Mouse (Mus musculus) megakaryocyte, adult 5-6 weeks (primary cell): ENCODE measurements around the gene L1td1. TPM values are rescaled to one million over a fixed set of nuclear protein-coding genes. Genes with fewer than 3 reads are reported as not detected.
A peak's percentile ranks its signal among the peaks of the same experiment; 100 is the strongest.
"Not testable (repeated sequence)": the region's sequence is repeated elsewhere in the genome, so short reads cannot be mapped to it uniquely, and the experiment has no call there.

Source experiments
- ATAC-seq: 2 replicates; pipeline ENCODE4 v1.8.0; 2016; ENCODE audit warnings: mild to moderate bottlenecking, inconsistent platforms; ENCODE audit not compliant: poor library complexity, severe bottlenecking
- total RNA-seq, 2 experiments: library from RNA; stranded (forward) in 1 of 2; stranded (reverse) in 1 of 2; fragments of 153-499, 151-499 nt in 1 of 2; fragments of 221-1000, 200-1000 nt in 1 of 2; gene quantifications; 2 replicates each; pipeline versions ENCODE4 v1.2.3 to v1.2.4; 2015 to 2017

The L1td1 gene
- total RNA-seq (2015) (not detected in 2 replicates), total RNA-seq (2017) (not detected in 2 replicates)

DNA sequence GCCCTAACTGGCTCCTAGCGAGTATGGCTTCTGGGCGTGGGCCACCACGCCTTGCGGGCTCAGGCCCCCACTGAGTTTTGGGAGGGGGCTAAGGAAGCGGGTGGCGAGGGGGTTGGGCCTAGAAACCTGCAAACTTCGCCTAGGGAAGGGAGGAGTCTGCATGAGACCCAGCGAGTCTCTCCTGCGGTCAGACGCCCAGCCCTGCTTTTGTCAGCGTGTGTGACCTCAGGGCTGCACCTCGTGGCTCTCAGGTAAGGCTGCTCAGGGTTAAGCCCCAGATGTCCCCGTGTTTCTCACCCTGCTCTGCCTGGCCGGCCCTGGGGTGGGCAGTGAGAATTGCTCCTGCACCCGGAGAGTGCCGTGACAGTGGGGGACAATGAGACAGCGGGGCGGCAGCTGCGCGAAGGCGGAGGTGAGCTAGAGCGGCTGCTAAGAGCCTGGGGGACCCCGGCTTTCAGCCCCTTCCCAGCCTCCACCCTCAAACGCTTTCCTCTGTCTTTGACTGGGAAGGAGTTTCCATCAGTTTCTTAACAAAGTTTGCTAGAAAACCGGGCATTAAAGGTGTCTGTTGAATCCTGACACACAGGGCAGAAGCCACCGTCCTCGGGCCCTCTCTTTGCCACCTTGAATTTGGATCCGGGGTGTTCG, at the start of gene L1td1:
Gene L1td1, plus strand, starts transcription at position 145 of the 648 bp plus-strand sequence.
- no peak for ATAC-seq

DNA sequence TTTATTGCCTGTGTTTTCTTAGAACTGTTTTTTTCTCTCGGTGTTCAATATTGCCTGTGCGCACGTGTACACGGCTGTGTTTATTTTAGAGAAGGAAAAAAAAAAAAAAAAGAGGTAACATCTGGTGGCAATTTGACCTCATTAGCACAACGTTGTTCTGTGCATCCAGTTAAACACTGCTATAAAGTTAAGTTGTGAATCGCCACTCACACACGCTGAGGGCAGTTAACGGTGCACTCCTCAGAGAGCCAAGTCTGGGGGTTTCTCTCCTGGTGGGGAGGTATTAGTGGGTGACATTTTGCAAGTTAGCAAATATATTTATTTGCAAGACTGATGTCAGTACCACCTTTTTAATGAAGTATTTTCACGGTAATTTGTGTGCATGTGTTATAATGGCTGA, 49.0 kb upstream of the L1td1 start:
- ATAC-seq = no peak

DNA sequence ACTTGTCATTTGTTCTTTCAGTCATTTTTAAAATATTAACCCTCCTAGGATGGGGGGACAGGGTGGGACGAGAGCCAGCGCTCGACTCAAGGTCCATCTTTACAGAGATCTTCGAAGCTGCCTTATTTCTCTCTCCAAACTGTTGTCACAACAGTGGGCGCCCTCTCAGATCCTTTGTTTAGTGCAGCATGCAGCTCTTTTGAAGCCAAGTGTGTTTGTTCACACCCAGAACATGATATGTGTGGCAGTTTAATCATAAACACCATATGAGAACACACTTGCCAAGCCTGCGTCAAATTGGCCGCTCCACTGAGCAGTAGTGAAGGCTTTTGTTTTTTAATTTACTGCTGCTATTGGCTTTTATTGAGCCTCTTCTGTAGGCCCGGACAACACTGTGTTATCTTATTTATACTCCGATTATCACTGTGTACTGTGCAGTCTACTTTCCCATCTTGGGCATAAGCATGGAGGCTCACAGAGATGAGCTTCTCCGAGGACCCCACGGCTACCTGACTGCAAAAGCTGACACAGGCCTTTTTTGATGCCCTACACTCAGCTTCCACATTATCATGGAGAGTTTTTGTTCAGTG, 39.8 kb upstream of the L1td1 start:
- no peak for ATAC-seq

DNA sequence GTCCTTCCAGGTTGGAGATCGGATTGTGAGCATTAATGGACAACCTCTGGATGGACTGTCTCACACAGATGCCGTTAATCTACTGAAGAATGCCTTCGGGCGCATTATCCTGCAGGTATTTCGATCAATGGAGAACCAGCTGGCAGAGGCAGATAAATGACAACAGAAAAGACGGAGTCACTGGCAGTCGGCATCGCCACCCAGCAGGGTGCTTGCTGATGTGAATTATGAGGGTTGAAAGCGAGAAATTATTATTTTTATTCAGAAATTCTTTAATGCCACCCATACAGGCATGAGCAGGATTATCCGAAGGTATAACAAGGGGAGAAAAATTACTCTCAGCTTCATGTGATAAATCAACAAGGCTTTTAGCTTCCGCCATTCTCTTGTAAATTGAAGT, 38.4 kb upstream of the L1td1 start:
- no peak for ATAC-seq

DNA sequence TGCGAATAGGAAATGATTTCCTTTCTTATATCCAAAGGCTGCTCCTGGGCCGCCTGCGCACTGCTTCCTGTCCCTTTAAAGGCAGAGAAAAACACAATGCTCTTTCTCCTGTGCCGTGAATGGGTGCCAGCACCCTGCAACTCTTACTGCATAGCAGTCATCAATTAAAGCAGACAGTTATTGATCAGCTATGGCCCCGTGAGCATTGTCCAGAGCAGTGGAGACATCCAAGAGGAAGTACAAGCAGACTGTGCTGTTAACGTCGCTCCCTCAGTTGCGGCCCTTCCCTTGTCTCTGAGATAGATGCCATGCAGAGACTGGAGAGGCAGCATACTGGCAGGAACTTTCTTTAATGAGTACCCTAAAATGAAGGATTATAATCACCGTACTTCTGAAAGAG, 38.0 kb upstream of the L1td1 start:
- no peak for ATAC-seq

DNA sequence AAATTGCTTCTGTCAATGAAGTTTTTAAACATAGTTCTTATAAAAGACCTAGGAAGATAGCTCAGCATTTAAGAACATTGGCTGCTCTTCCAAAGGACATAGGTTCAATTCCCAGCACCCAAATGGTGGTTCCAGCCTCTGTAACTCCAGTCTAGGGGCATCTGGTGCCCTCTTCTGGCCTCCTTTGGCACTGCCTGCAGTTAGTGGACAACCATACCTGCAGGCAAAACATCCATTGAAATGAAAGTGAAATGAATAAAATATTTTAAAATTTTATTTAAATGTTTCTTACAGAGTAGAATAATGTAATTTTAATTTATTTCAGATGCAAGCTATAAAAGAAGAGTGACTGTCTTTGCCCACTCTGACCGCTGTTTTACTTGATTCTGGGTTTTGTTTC, 36.5 kb upstream of the L1td1 start:
- ATAC-seq = no peak

DNA sequence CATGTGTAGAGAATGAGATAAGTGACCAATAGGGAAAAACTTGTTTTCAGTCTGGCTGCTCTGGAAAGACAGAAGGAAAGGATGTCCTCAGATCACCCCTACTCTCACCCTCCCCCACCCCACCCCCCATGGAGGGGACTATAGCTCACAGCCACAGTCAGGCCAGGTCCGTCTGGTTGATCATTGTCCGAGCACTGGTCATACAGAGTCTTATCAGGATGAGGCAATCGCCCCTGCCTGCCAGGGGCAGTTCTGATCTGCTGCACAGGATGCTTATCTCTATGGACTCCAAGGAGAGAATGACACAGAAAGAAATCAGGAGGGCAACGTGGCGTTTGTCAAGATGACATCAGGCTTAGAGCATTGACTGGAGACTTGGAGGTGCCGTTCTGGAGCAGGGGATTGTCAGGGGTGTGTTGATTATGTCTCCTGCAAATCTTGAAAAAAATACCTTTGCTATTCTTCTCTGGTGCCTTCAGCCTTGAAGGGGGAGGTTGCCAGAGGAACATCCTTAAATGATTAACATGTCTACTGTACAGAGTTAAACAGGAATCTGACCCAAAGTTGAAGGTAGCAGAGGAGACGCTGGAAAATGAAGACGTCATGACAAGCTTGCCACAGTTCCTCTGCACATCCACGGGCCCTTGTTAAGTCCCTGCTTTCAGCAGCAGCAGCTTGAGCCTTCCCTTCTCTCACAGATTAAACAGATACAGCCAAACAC, 32.9 kb upstream of the L1td1 start:
- no peak for ATAC-seq

DNA sequence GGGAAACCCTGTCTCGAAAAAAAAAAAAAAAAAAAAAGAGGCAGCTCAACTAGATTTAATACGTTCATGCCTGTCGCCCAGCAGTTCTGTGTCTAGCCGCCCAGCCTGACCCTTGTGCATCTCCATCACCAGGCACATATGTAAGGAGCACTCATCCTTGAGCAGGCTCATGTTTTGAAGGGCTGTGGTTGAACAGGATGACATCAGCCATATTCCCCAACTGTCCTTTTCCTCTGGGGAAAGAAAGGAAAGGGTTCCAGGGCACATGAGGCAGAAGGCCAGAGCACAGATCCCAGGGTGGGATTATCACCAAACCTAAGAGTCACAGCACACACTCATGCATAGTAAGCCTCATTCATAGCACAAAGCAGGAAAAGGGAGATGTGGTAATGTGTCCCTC, 28.6 kb upstream of the L1td1 start:
- no peak for ATAC-seq

DNA sequence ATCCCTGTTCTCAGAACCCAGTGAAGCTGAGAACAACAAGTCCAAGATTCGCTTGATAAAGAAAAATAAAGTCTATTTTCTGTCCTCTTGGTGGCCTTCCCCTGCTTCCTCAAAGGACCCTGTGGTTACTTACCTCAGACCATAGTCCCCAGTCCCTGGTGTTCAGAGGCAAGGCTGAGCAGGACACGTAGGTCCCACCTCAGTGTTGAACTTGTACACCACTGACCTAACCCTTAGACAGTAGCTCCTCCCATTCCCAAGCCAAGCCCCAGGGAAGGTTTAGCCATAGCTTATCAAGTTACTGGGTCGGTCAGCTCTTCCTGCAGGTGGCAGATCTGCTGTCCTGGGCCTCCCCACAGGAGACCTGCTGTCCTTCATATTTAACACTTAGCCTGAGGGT, 27.6 kb upstream of the L1td1 start:
- no peak for ATAC-seq

DNA sequence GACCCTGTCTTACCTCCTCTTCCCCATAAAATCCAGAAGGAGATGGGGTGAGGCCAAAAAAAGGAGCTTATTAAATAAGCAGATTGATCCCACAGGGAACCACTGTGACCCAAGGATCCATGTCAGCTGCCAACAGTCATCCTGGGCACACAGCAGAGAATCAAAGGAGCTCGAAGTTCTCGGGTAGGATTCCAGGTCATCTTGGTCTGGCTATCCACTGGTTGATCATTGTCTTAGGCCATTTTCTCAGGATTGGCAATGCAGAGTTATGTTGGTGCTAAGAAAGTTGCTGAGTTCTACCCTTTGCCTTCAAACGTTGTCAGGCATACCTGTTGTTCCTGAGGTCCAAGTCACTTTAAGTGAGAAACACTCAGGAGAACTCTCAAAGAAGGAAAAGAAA, 26.4 kb upstream of the L1td1 start:
- ATAC-seq = no peak

DNA sequence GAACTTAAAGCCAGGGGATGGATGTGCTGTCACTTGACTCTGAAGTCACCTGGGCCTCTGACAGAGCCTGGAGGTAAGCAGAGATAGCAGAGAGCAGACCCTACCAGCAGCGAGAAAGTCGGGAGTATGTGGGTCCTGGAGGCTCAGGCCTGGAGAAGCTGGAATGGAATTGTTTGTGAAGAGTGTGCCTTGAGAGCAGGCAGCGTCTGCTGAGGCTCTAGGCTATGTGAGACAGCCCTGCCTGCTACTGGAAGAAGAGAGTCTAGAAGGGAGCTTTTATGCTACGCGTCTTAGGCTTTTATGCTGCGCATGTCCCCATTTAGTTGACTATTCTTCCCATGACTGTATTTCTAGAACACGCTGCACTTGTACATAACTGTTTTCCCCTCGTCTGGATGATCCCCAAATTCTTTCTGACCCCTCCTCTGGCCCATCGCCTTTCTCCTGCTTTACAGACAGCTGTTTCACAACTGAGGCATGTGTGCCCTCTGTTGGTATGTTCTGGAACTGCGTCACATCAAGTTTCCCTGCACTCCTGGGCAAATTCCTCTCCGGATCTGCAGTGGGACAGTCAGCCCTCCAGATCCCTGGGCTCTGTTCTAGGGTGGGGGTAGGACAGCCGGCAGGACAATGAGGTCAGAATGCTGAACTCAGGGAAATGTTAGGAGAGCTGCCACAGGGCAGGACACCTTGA, 24.2 kb upstream of the L1td1 start:
- 0 out of 2 replicates have a peak, but pooled peaks have one; percentile 43 for ATAC-seq

DNA sequence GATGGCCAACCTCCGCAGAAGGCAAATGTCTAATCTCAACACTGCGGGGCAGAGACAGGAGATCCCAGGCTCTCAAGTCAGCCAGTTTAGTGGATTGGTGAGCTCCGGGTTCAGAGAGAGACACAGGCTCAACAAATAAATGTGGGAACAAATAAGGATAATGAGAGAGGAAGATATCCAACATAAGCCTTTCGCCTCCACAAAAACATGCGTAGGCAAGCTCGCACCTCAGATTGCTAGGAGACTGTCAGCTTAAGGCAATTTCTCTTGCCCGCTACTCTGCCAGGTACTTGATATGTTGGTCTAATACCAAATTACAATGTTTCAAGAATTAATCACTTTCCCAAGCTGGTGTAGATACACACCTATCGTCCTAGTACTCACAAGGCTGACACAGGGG, 15.6 kb upstream of the L1td1 start:
- ATAC-seq = no peak

DNA sequence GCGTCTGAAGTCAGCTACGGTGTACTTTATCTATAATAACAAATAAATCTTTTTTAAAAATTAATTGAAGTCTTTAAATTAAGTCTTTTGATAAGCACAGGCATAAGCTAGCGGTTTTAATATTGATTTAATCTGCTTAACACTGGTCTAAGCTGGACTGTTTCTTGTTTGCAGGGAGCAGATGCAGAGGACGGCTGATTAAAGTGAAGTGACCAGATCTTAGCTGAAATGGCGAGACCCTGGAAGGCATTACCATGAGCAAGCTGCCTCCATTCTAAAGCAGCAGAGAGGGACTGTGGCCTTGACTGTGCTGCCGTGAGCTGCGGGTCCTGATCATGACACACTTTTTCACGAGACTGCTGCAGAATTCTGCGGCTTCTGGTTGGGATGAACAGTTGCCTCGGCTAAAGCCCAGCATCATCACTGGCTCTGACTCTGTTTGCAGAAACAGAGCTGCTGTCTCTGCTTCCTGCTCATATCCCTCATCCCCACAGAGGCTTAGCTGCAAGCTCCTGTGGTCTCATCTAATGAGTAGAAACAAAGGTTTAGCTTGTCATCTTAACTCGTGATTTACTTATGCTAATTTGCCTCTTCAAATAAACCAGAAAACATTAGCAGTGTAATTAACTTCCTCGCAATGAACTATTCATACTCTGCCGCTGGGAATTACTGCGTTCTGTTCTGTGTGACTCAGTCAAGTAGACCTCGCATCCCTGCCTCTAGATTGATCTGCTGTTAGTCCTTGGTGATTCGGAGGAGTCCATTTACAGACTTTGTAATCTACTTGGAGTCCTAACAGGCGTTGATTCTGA, 8.6 kb upstream of the L1td1 start:
- no peak for ATAC-seq

DNA sequence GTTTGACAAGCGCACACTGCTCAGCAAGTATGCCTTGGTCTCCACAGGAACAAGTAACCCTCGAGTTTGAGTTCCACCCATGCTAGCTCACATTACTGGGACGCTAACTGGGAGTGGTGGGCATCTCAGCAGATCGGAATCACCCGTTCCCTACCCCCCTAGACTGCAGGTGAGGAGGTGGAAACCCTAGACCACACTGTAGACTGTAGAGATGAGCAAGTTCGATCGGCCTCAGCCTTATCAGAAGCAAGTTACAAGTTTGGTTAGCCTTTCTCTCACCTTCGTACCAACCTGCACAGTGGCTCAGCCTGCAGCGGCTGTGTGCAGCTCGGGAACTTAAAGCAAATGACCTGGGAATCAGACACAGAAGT, 8.0 kb upstream of the L1td1 start:
- no peak for ATAC-seq

DNA sequence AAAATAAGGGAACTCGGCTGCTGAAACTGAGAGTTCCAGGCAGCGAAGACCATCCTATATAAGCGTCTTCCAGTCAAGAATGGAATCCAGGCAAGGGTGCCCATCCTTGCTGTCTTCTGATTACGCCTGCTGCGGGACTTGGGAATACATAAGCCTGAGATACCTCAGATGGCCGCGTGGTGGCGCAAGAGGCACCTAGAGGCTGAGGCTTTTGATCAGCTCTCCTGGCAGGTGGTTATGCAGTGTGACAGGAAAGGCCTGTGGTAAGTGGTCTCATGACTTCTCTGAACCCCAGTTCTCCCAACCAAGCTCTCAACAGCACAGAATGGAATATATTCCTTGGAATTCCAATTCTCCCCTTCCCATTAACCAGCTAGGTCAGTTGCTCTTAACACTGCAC, 4.1 kb upstream of the L1td1 start:
- ATAC-seq = peak; percentile 84

DNA sequence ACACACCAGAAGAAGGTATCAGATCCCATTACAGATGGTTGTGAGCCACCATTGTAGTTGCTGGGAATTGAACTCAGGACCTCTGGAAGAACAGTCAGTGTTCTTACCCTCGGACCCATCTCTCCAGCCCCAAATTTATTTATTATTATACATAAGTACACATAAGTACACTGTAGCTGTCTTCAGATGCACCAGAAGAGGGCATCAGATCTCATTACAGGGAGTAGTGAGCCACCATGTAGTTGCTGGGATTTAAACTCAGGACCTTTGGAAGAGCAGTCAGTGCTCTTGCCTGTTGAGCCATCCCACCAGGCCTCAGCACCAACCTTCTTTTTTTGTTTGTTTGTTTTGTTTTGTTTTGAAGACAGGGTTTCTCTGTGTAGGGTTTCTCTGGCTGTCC, 1.9 kb upstream of the L1td1 start:
- ATAC-seq = not testable (repeated sequence)

DNA sequence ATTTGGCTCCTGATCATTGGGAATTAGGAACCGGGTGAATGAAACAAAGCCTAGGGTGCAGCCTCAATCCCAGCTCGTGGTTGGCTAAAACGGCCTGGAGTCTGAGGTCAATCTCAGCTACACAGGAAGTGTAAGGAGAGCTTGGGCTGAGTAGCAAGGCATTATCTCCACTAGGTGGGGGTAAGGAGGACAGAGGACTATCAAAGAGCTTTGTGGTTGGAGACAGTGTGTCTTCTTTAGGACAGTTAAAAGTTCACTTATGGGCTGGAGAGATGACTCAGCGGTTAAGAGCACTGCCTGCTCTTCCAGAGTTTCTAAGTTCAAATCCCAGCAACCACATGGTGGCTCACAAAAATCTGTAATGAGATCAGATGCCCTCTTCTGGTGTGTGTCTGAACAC, 1.1 kb upstream of the L1td1 start:
- no peak for ATAC-seq

DNA sequence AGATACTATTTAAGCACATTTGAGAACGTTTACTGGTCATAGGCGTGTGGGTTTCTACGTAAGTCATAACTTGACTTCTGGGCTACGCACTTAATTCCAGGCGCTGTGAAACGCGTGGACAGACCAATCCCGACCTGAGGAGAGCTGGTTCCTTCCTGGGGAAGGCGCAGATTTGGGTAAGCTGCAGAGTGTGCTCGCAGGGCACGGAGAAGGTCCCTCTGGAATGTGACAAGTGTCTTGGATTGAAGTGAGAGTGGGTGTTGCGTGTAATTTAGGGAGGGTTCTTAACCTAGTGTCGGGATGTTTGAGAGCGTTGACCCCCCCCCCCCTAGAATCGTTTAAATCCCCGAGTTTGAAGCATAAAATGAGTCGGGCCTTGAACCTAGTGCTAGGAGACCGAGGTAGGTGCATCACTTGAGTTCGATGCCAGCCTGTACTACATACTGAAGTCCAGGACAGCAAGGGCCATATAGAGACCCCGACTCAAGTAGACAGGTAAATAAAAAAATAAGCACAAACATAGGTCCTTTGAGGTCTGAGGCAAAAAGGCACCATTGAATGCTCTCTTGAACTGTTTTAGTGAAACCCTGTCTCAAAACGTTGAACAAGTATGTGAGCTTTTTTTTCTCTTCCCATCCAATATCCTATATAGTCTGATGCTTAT, 893 bp downstream of the L1td1 start:
- ATAC-seq = no peak

DNA sequence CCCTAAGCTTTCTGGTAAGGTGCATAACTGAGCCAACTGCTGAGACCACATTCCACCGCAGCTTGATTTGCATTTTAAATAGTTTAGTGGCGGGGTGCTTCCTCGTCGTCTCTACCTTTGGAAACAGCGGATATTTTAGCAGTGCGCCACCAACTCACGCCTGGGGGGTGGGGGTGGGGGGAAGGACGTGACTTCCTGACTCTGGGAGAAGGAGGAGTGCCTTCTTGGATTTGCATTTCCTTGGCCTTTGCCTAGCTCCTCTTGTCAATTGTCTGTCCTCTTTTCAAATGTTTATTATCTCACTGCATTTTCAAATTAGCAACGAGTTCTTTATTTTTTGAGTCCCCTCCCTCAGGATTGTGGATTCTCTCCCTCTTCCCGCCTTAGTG, 1.4 kb downstream of the L1td1 start:
- no peak for ATAC-seq

DNA sequence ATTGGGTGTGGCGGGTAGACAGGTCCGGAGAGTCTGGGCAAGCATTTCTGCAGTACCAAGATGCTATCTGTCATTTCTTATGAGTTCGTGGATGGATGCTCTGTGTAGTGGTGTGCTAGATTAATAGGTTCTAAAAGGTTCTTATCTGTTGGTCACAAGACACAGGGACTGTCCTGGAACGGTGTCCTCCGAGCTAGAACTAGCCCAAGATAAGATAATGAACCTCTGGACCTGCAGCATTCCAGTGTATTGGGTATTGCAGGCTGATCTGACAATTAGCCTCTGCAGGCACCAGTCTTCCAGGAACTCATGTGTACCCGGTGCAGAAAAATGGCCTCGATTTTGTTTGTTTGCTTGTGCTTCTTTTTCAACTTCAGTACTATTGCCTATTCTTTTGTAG, 2.2 kb downstream of the L1td1 start:
- ATAC-seq = no peak
